Mouse (Mus musculus): ENCODE data around the gene Gm15080. TPM values are rescaled to one million over a fixed set of nuclear protein-coding genes. Genes with fewer than 3 reads are reported as not detected.
"Not testable (repeated sequence)": the region's sequence is repeated elsewhere in the genome, so short reads cannot be mapped to it uniquely, and the experiment has no call there.

The Gm15080 gene
- polyA plus RNA-seq (2015; fragmentation: Nextera tagmentation; extraction: Ambion mirVana) = not detected in 2 replicates

DNA sequence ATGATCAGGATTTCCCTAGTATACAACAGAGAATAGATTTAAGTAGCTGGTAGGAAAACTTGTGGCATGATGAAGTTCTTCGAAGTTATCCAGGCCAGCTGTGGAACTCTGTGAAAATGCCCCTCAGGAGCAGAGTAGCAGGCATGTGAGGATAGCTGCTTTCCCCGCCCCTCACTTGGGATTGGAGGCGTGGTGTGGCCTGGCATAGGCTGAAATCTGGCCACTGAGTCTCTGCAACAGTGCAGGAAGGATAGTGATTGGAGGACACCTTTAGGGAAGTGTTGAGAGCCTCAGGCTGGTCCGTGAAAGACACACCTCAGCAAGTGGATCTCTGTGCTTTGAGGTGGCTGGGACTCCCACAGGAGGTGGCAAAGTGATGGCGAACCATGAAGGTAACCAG is at the start of gene Gm15080:
TSS of gene Gm15080 (plus strand) at position 301 of the 400 bp plus-strand sequence.
- not testable (repeated sequence) for H3K36me3 ChIP-seq; ATAC-seq; H3K4me1 ChIP-seq (replicated peaks); H3K9me3 ChIP-seq; H3K9ac ChIP-seq (replicated peaks); H3K4me3 ChIP-seq (replicated peaks); H3K27ac ChIP-seq; H3K27me3 ChIP-seq; H3K4me2 ChIP-seq (replicated peaks)
- 100% methylated on average over 1 of the region's 5 CpGs for WGBS

Other genes starting within 250 kb of the Gm15080 start
- gene Gm15128, start 227.0 kb upstream of the Gm15080 start, polyA plus RNA-seq (2015; fragmentation: Nextera tagmentation; extraction: Ambion mirVana) = not detected in 2 replicates
- not detected in 2 replicates for gene Gm15107, start 187.7 kb downstream of the Gm15080 start, polyA plus RNA-seq (2015; fragmentation: Nextera tagmentation; extraction: Ambion mirVana)

Measured in midbrain, embryonic 13.5 days (tissue).